Mouse (Mus musculus) heart, embryonic 12.5 days (tissue): ENCODE measurements around the gene Gcnt7. TPM values are rescaled to one million over a fixed set of nuclear protein-coding genes. Genes with fewer than 3 reads are reported as not detected.
A peak's percentile ranks its signal among the peaks of the same experiment; 100 is the strongest.

ENCODE experiments used
- ATAC-seq: fragments of 200-750 bp; cut with Nextera tagmentation; 2 replicates; pipeline ENCODE4 v1.8.0; 2017; ENCODE audit warnings: moderate TSS enrichment, moderate library complexity; ENCODE audit not compliant: insufficient number of reproducible peaks, low FRiP score
- H3K27ac ChIP-seq: fragments of 300-500 bp; sonication (generic); 2 replicates; pipeline ENCODE4 v1.5.1; 2016; ENCODE audit warnings: mild to moderate bottlenecking, moderate library complexity; ENCODE audit not compliant: poor library complexity, severe bottlenecking
- H3K27me3 ChIP-seq: fragments of 300-500 bp; sonication (generic); replicated peaks from 2 replicates; pipeline ENCODE4 v1.6.1; 2016; ENCODE audit warnings: mild to moderate bottlenecking, moderate library complexity
- H3K36me3 ChIP-seq: fragments of 300-500 bp; sonication (generic); 2 replicates; pipeline ENCODE4 v1.6.1; 2016; ENCODE audit warnings: mild to moderate bottlenecking, moderate library complexity
- H3K4me1 ChIP-seq: fragments of 300-500 bp; sonication (generic); replicated peaks from 2 replicates; pipeline ENCODE4 v1.6.1; 2016; ENCODE audit warnings: mild to moderate bottlenecking
- H3K4me2 ChIP-seq: fragments of 300-500 bp; sonication (generic); 2 replicates; pipeline ENCODE4 v1.6.1; 2016; ENCODE audit warnings: mild to moderate bottlenecking, moderate library complexity
- H3K4me3 ChIP-seq: fragments of 300-500 bp; sonication (generic); 2 replicates; pipeline ENCODE4 v1.5.1; 2016; ENCODE audit warnings: mild to moderate bottlenecking
- H3K9ac ChIP-seq: fragments of 300-500 bp; sonication (generic); 2 replicates; pipeline ENCODE4 v1.6.1; 2016; ENCODE audit warnings: mild to moderate bottlenecking, moderate library complexity
- H3K9me3 ChIP-seq: fragments of 300-500 bp; sonication (generic); replicated peaks from 2 replicates; pipeline ENCODE4 v1.6.1; 2016; ENCODE audit warnings: mild to moderate bottlenecking, moderate library complexity
- WGBS: fragments of 180-500 bp; shearing (Covaris S2); methylation state at CpG from one replicate; pipeline ENCODE4 v1.1.7; 2016; 5-methylcytosine and 5-hydroxymethylcytosine counted together
- polyA plus RNA-seq: library from polyadenylated mRNA; unstranded; fragments of >200 nt; fragmentation: Nextera tagmentation; extraction: Ambion mirVana; gene quantifications from 2 replicates; pipeline ENCODE4 v1.2.1, GENCODE M21; 2016

The Gcnt7 gene
- polyA plus RNA-seq: 1.1 and 1.4 TPM in 2 replicates

- Histone ChIP-seq H3K4me1 (peaks cover 9% of the 10 kb centered on the region), H3K9ac (no peak within 1 kb of the TSS), H3K9me3 (no peaks in the 10 kb centered on the region), H3K27me3 (no peaks in the 10 kb centered on the region), H3K27ac (no peak within 1 kb of the TSS), H3K4me3 (no peak within 1 kb of the TSS), H3K36me3 (peaks cover 48% of the 10 kb centered on the region), H3K4me2 (no peak within 1 kb of the TSS)
- ATAC-seq: no peak
- WGBS: 85% methylated on average over 11 of the region's 11 CpGs
Observed at GRCm38 (mm10) chr2:172458496-172458895, at the start of gene Gcnt7. TSS of gene Gcnt7 (minus strand) at chr2:172458596.

GRCm38 (mm10) chr2:172506121-172506520 is 47.7 kb upstream of the Gcnt7 start:
- Histone ChIP-seq H3K9ac (no peak overlapping the region), H3K27ac (no peak overlapping the region), H3K4me2 (no peak overlapping the region), H3K27me3 (0 out of 2 replicates have a peak, but pooled peaks cover 3% of the 10 kb centered on the region), H3K9me3 (no peaks in the 10 kb centered on the region), H3K4me3 (no peak overlapping the region), H3K4me1 (no peaks in the 10 kb centered on the region), H3K36me3 (no peaks in the 10 kb centered on the region)
- no peak for ATAC-seq
- 84% methylated on average over 7 of the region's 7 CpGs for WGBS

- H3K9ac ChIP-seq: no peak overlapping the region
- WGBS: 55% methylated on average over 14 of the region's 14 CpGs
- no peak overlapping the region for H3K4me3 ChIP-seq
- H3K4me1 ChIP-seq: 0 out of 2 replicates have a peak, but pooled peaks cover 4% of the 10 kb centered on the region
- no peaks in the 10 kb centered on the region for H3K36me3 ChIP-seq
- no peak overlapping the region for H3K4me2 ChIP-seq
- no peak overlapping the region for H3K27ac ChIP-seq
- ATAC-seq: no peak
- 0 out of 2 replicates have a peak, but pooled peaks cover 3% of the 10 kb centered on the region for H3K27me3 ChIP-seq
- no peaks in the 10 kb centered on the region for H3K9me3 ChIP-seq
Observed at GRCm38 (mm10) chr2:172502168-172502567, 43.8 kb upstream of the Gcnt7 start.

- H3K27ac ChIP-seq: no peak overlapping the region
- WGBS: 4% methylated on average over 4 of the region's 4 CpGs
- no peak; the same call in 1 of the 2 replicates for ATAC-seq
- no peak overlapping the region for H3K9ac ChIP-seq
- H3K36me3 ChIP-seq: no peaks in the 10 kb centered on the region
- no peak overlapping the region for H3K4me3 ChIP-seq
- 0 out of 2 replicates have a peak, but pooled peaks cover 3% of the 10 kb centered on the region for H3K27me3 ChIP-seq
- no peak overlapping the region for H3K4me2 ChIP-seq
- no peaks in the 10 kb centered on the region for H3K9me3 ChIP-seq
- 0 out of 2 replicates have a peak, but pooled peaks cover 4% of the 10 kb centered on the region for H3K4me1 ChIP-seq
Observed at GRCm38 (mm10) chr2:172501341-172501740, 42.9 kb upstream of the Gcnt7 start.

- 20% methylated on average over 7 of the region's 7 CpGs for WGBS
- Histone ChIP-seq H3K4me2 (no peak overlapping the region), H3K4me1 (0 out of 2 replicates have a peak, but pooled peaks cover 4% of the 10 kb centered on the region), H3K27me3 (0 out of 2 replicates have a peak, but pooled peaks cover 3% of the 10 kb centered on the region), H3K4me3 (no peak overlapping the region), H3K9me3 (no peaks in the 10 kb centered on the region), H3K36me3 (no peaks in the 10 kb centered on the region), H3K27ac (no peak overlapping the region), H3K9ac (no peak overlapping the region)
- ATAC-seq: no peak
Observed at GRCm38 (mm10) chr2:172500752-172501316, 42.4 kb upstream of the Gcnt7 start.

GRCm38 (mm10) chr2:172498823-172499222 is 40.4 kb upstream of the Gcnt7 start:
- no peak overlapping the region for H3K9ac ChIP-seq
- H3K27ac ChIP-seq: no peak overlapping the region
- ATAC-seq: 0 out of 2 replicates have a peak, but pooled peaks have one; percentile 30
- no peaks in the 10 kb centered on the region for H3K36me3 ChIP-seq
- H3K4me2 ChIP-seq: no peak overlapping the region
- H3K4me1 ChIP-seq: 0 out of 2 replicates have a peak, but pooled peaks cover 4% of the 10 kb centered on the region
- H3K27me3 ChIP-seq: 0 out of 2 replicates have a peak, but pooled peaks cover 3% of the 10 kb centered on the region
- WGBS: 40% methylated on average over 3 of the region's 3 CpGs
- H3K9me3 ChIP-seq: no peaks in the 10 kb centered on the region
- no peak overlapping the region for H3K4me3 ChIP-seq

GRCm38 (mm10) chr2:172496736-172497345 is 38.4 kb upstream of the Gcnt7 start:
- WGBS: 77% methylated on average over 8 of the region's 8 CpGs

GRCm38 (mm10) chr2:172484696-172485370 is 26.4 kb upstream of the Gcnt7 start:
- Histone ChIP-seq H3K36me3 (no peaks in the 10 kb centered on the region), H3K27me3 (no peaks in the 10 kb centered on the region), H3K4me3 (no peak overlapping the region), H3K27ac (no peak overlapping the region), H3K9ac (no peak overlapping the region), H3K9me3 (no peaks in the 10 kb centered on the region), H3K4me1 (no peaks in the 10 kb centered on the region), H3K4me2 (no peak overlapping the region)
- 52% methylated on average over 12 of the region's 12 CpGs for WGBS
- ATAC-seq: no peak

More at GRCm38 (mm10) chr2:172496736-172497345, 38.4 kb upstream of the Gcnt7 start:
- Histone ChIP-seq H3K36me3 (no peaks in the 10 kb centered on the region), H3K9ac (no peak overlapping the region), H3K9me3 (0 out of 2 replicates have a peak, but pooled peaks cover 3% of the 10 kb centered on the region), H3K27me3 (no peaks in the 10 kb centered on the region), H3K27ac (no peak overlapping the region), H3K4me2 (no peak overlapping the region), H3K4me3 (no peak overlapping the region), H3K4me1 (0 out of 2 replicates have a peak, but pooled peaks cover 4% of the 10 kb centered on the region)
- ATAC-seq: no peak

GRCm38 (mm10) chr2:172483766-172484413 is 25.5 kb upstream of the Gcnt7 start:
- H3K4me1 ChIP-seq: no peaks in the 10 kb centered on the region
- no peak overlapping the region for H3K9ac ChIP-seq
- no peaks in the 10 kb centered on the region for H3K27me3 ChIP-seq
- no peak for ATAC-seq
- H3K4me3 ChIP-seq: no peak overlapping the region
- H3K36me3 ChIP-seq: no peaks in the 10 kb centered on the region
- H3K4me2 ChIP-seq: no peak overlapping the region
- H3K27ac ChIP-seq: no peak overlapping the region
- no peaks in the 10 kb centered on the region for H3K9me3 ChIP-seq
- 81% methylated on average over 14 of the region's 14 CpGs for WGBS

GRCm38 (mm10) chr2:172481654-172482385 is 23.4 kb upstream of the Gcnt7 start:
- Histone ChIP-seq H3K27ac (no peak overlapping the region), H3K27me3 (no peaks in the 10 kb centered on the region), H3K9ac (no peak overlapping the region), H3K36me3 (no peaks in the 10 kb centered on the region), H3K9me3 (no peaks in the 10 kb centered on the region), H3K4me3 (no peak overlapping the region), H3K4me2 (no peak overlapping the region), H3K4me1 (peaks cover 4% of the 10 kb centered on the region)
- WGBS: 78% methylated on average over 16 of the region's 16 CpGs
- no peak for ATAC-seq
